Mouse (Mus musculus) embryonic fibroblast, embryonic 13.5 days (primary cell): ENCODE data around the gene Mtr. TPM values are rescaled to one million over a fixed set of nuclear protein-coding genes. Genes with fewer than 3 reads are reported as not detected.

Experiments
- H3K27ac ChIP-seq: 2 replicates; pipeline ENCODE4 v1.5.1; 2012; ENCODE audit warnings: low read length, control low read depth, inconsistent platforms; ENCODE audit not compliant: insufficient read depth
- H3K4me1 ChIP-seq: 2 replicates; pipeline ENCODE4 v1.6.1; 2011; ENCODE audit warnings: low read length; ENCODE audit not compliant: control insufficient read depth, insufficient read depth
- H3K4me3 ChIP-seq: 2 replicates; pipeline ENCODE4 v1.5.1; 2011; ENCODE audit warnings: mild to moderate bottlenecking, control low read depth, low read length; ENCODE audit not compliant: insufficient read depth
- CTCF ChIP-seq: IDR thresholded peaks from 2 replicates; pipeline ENCODE4 v1.5.1; 2011; ENCODE audit warnings: mild to moderate bottlenecking, control low read depth, low read length, moderate library complexity, borderline replicate concordance; ENCODE audit not compliant: insufficient read depth
- POLR2A ChIP-seq: IDR thresholded peaks from 2 replicates; pipeline ENCODE4 v1.6.1; 2011; ENCODE audit warnings: low read depth, mild to moderate bottlenecking, control low read depth, low read length, moderate library complexity
- polyA plus RNA-seq: library from polyadenylated mRNA; stranded (reverse); fragments of >200 nt; gene quantifications from 2 replicates; pipeline ENCODE4 v1.2.4, GENCODE M21; 2011; ENCODE audit warnings: low read depth; ENCODE audit not compliant: missing spikeins, insufficient read length

Gene Mtr
- polyA plus RNA-seq, 1 experiment = 25.7 TPM

DNA sequence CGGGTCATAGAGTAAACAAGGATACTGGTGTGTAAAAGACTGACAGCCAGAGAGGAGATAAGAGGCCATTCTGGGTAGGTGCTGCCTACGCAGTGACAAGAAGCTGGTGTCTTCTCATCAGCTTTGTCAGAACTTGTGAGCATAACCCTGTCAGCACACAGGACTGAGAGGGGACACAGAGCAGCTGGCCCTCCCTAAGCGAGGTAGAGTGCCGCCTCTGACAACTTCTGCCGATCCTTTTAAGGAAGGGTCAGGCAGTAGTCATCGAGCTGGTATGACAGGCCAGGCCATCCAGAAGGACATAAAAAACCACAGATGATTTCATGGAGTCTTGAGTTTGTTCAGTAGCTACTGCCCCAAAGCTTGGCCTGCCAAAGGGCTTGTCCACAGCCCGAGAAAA is 124.4 kb downstream of the Mtr start:
- H3K4me3 ChIP-seq = no peak overlapping the region
- no peaks in the 10 kb centered on the region for H3K4me1 ChIP-seq
- H3K27ac ChIP-seq = no peak overlapping the region
- TF ChIP-seq CTCF (no peak), POLR2A (no peak)

Other genes with a start within 250 kb of the Mtr start
- 0.05 and 0.14 TPM in 2 replicates for gene Ryr2, start 151.2 kb downstream of the Mtr start, polyA plus RNA-seq
- not detected in 2 replicates for gene Actn2, start 82.6 kb upstream of the Mtr start, polyA plus RNA-seq
- gene Heatr1, start 136.9 kb upstream of the Mtr start, polyA plus RNA-seq = 29.1 and 34.0 TPM in 2 replicates
- gene Lgals8, start 206.8 kb upstream of the Mtr start, polyA plus RNA-seq = 56.6 and 72.2 TPM in 2 replicates